28 mouse cellular contexts compared by ENCODE assay signal in genomic region chr12:117595179-117595578, GRCm38 (mm10).
DNase-seq lines count a peak whose midpoint lies in the region; ATAC-seq and TF ChIP-seq lines count a peak whose summit lies in the region.
"Had no signal": no experiment of that assay in that cellular context is flagged by ENCODE, and none has a peak within 500 bp of the region (broad histone marks: within the 10 kb centered on the region; RNA-seq: fewer than 3 reads in every experiment).

No protein-coding gene starts in this region.

- H3K36me3 ChIP-seq in hindbrain, embryonic 12.5 days: no peaks in the 10 kb centered on the region
- H3K36me3 ChIP-seq in hindbrain, embryonic 16.5 days (ENCODE audit: control insufficient read depth, insufficient read depth, low read length): no peaks in the 10 kb centered on the region
- no peaks in the 10 kb centered on the region for H3K36me3 ChIP-seq in midbrain, embryonic 13.5 days
- no peaks in the 10 kb centered on the region for H3K36me3 ChIP-seq in midbrain, embryonic 16.5 days (ENCODE audit: control insufficient read depth, insufficient read depth, low read length)
- H3K36me3 ChIP-seq in hindbrain, embryonic 15.5 days: no peaks in the 10 kb centered on the region
- H3K36me3 ChIP-seq: G1E had no signal

- TF ChIP-seq CTCF in brain, embryonic 14.5 days (IDR thresholded peaks at IDR 0.05; ENCODE audit: borderline replicate concordance, extremely low read depth, insufficient read depth, insufficient read length): no peak

- 75% methylated on average over 9 of the region's 9 CpGs for WGBS in hindbrain, embryonic 12.5 days
- WGBS in hindbrain, embryonic 16.5 days: 55% methylated on average over 9 of the region's 9 CpGs
- WGBS in midbrain, embryonic 13.5 days: 72% methylated on average over 9 of the region's 9 CpGs
- 68% methylated on average over 9 of the region's 9 CpGs for WGBS in midbrain, embryonic 16.5 days
- WGBS in hindbrain, embryonic 15.5 days: 58% methylated on average over 9 of the region's 9 CpGs

- H3K4me1 ChIP-seq in hindbrain, embryonic 12.5 days: peaks cover 6% of the 10 kb centered on the region
- 0 out of 2 replicates have a peak, but pooled peaks cover 2% of the 10 kb centered on the region for H3K4me1 ChIP-seq in hindbrain, embryonic 16.5 days (ENCODE audit: control insufficient read depth, insufficient read depth, low read depth, low read length)
- peaks cover 5% of the 10 kb centered on the region; the same call in 1 of the 2 replicates for H3K4me1 ChIP-seq in midbrain, embryonic 13.5 days (replicated peaks)
- peaks cover 3% of the 10 kb centered on the region; the same call in 1 of the 2 replicates for H3K4me1 ChIP-seq in midbrain, embryonic 16.5 days (ENCODE audit: control insufficient read depth, insufficient read depth, low read length)
- H3K4me1 ChIP-seq in hindbrain, embryonic 15.5 days (replicated peaks): no peaks in the 10 kb centered on the region
- H3K4me1 ChIP-seq: forebrain, embryonic 10.5 days; forebrain, embryonic 13.5 days; heart, embryonic 10.5 days had no signal

- no peak overlapping the region for H3K4me3 ChIP-seq in hindbrain, embryonic 12.5 days
- no peak overlapping the region for H3K4me3 ChIP-seq in hindbrain, embryonic 16.5 days (ENCODE audit: low read length)
- H3K4me3 ChIP-seq in midbrain, embryonic 13.5 days (replicated peaks): no peak overlapping the region
- H3K4me3 ChIP-seq in midbrain, embryonic 16.5 days (ENCODE audit: low read depth, low read length): no peak overlapping the region
- H3K4me3 ChIP-seq in hindbrain, embryonic 15.5 days: no peak overlapping the region
- H3K4me3 ChIP-seq: forebrain, embryonic 10.5 days; forebrain, embryonic 13.5 days; heart, adult 2 months; heart, embryonic 10.5 days; heart, embryonic 13.5 days had no signal

- peaks cover 5% of the 10 kb centered on the region; the same call in 1 of the 2 replicates for H3K9me3 ChIP-seq in hindbrain, embryonic 12.5 days (replicated peaks)
- no peaks in the 10 kb centered on the region for H3K9me3 ChIP-seq in hindbrain, embryonic 16.5 days (ENCODE audit: control insufficient read depth, low read length)
- H3K9me3 ChIP-seq in midbrain, embryonic 13.5 days: no peaks in the 10 kb centered on the region
- no peaks in the 10 kb centered on the region for H3K9me3 ChIP-seq in midbrain, embryonic 16.5 days (replicated peaks; ENCODE audit: control insufficient read depth, low read length, poor library complexity, severe bottlenecking)
- no peaks in the 10 kb centered on the region for H3K9me3 ChIP-seq in hindbrain, embryonic 15.5 days
- H3K9me3 ChIP-seq: forebrain, embryonic 13.5 days; heart, embryonic 10.5 days had no signal

- DNase-seq in brain, embryonic 14.5 days (ENCODE audit: low read depth): peak; percentile 43
- DNase-seq in cerebellum, postnatal 4 days (ENCODE audit: low spot score in 2 of 2): no peak
- DNase-seq: adrenal gland, postnatal 10 days; adrenal gland, postnatal 36 days; B cell, adult 2 months; cerebellum, adult 11 months; cerebellum, adult 2 months; cerebellum, adult 9-11 months; cerebellum, postnatal 25 days; gastrocnemius, postnatal 10 days; gastrocnemius, postnatal 36 days; heart, adult 2 months; heart, postnatal 14 days; heart, postnatal 4 days had no signal

- H3K9ac ChIP-seq in hindbrain, embryonic 12.5 days: no peak overlapping the region
- H3K9ac ChIP-seq in hindbrain, embryonic 16.5 days (ENCODE audit: low read depth, low read length): no peak overlapping the region
- no peak overlapping the region for H3K9ac ChIP-seq in midbrain, embryonic 13.5 days (replicated peaks)
- H3K9ac ChIP-seq in midbrain, embryonic 16.5 days (ENCODE audit: low read depth, low read length): no peak overlapping the region
- H3K9ac ChIP-seq in hindbrain, embryonic 15.5 days: no peak overlapping the region
- H3K9ac ChIP-seq: forebrain, embryonic 13.5 days; heart, embryonic 13.5 days had no signal

- peak overlapping the region; percentile 26; the same call in 1 of the 2 replicates for H3K27ac ChIP-seq in hindbrain, embryonic 12.5 days
- no peak overlapping the region for H3K27ac ChIP-seq in hindbrain, embryonic 16.5 days (ENCODE audit: low read depth, low read length)
- H3K27ac ChIP-seq in midbrain, embryonic 13.5 days: peak overlapping the region; percentile 39
- H3K27ac ChIP-seq in midbrain, embryonic 16.5 days (ENCODE audit: low read length): no peak overlapping the region
- H3K27ac ChIP-seq in hindbrain, embryonic 15.5 days (replicated peaks): no peak overlapping the region
- H3K27ac ChIP-seq: forebrain, embryonic 10.5 days; forebrain, embryonic 13.5 days; heart, adult 2 months; heart, embryonic 10.5 days; heart, embryonic 13.5 days had no signal

- peak; percentile 58; the same call in 1 of the 2 replicates for ATAC-seq in hindbrain, embryonic 12.5 days (ENCODE audit: low FRiP score)
- no peak for ATAC-seq in hindbrain, embryonic 16.5 days
- peak; percentile 79; the same call in 1 of the 2 replicates for ATAC-seq in midbrain, embryonic 13.5 days
- ATAC-seq in midbrain, embryonic 16.5 days: no peak
- ATAC-seq in hindbrain, embryonic 15.5 days (ENCODE audit: low FRiP score, low read depth): peak; percentile 48; the same call in 1 of the 2 replicates
- ATAC-seq: forebrain, embryonic 13.5 days; forebrain, embryonic 16.5 days; intestine, postnatal 0 days; Patski had no signal

- no peak overlapping the region for H3K4me2 ChIP-seq in hindbrain, embryonic 12.5 days (replicated peaks)
- H3K4me2 ChIP-seq in hindbrain, embryonic 16.5 days (ENCODE audit: low read length): no peak overlapping the region
- H3K4me2 ChIP-seq in midbrain, embryonic 13.5 days (replicated peaks): no peak overlapping the region
- no peak overlapping the region for H3K4me2 ChIP-seq in midbrain, embryonic 16.5 days (ENCODE audit: low read length)
- no peak overlapping the region for H3K4me2 ChIP-seq in hindbrain, embryonic 15.5 days
- H3K4me2 ChIP-seq: forebrain, embryonic 13.5 days; heart, embryonic 13.5 days had no signal

- no peaks in the 10 kb centered on the region for H3K27me3 ChIP-seq in hindbrain, embryonic 12.5 days
- no peaks in the 10 kb centered on the region for H3K27me3 ChIP-seq in hindbrain, embryonic 16.5 days (replicated peaks; ENCODE audit: control insufficient read depth, insufficient read depth, low read length)
- H3K27me3 ChIP-seq in midbrain, embryonic 13.5 days: no peaks in the 10 kb centered on the region
- H3K27me3 ChIP-seq in midbrain, embryonic 16.5 days (ENCODE audit: control insufficient read depth, insufficient read depth, low read depth, low read length): no peaks in the 10 kb centered on the region
- H3K27me3 ChIP-seq in hindbrain, embryonic 15.5 days: no peaks in the 10 kb centered on the region
- H3K27me3 ChIP-seq: CH12.LX; forebrain, embryonic 13.5 days; heart, embryonic 13.5 days; Patski had no signal

- TF ChIP-seq POLR2A in brain, embryonic 14.5 days (IDR thresholded peaks at IDR 0.05; ENCODE audit: borderline replicate concordance, extremely low read depth, insufficient read depth, insufficient read length, poor library complexity, severe bottlenecking): no peak

Comparison
In these comparisons a context has a peak if more than half of its experiments do, and no peak if none do; other contexts are left out.
1. ATAC-seq: peak in hindbrain, embryonic 12.5 days (single experiment), midbrain, embryonic 13.5 days (single experiment) and hindbrain, embryonic 15.5 days (single experiment); none in hindbrain, embryonic 16.5 days (single experiment) and midbrain, embryonic 16.5 days (single experiment).
2. H3K27ac ChIP-seq: peak in hindbrain, embryonic 12.5 days (single experiment) and midbrain, embryonic 13.5 days (single experiment); none in hindbrain, embryonic 16.5 days (single experiment), midbrain, embryonic 16.5 days (single experiment) and hindbrain, embryonic 15.5 days (single experiment).